Mouse (Mus musculus): ENCODE results near the gene Syngr3. TPM values are rescaled to one million over a fixed set of nuclear protein-coding genes. Genes with fewer than 3 reads are reported as not detected.
A peak's percentile ranks its signal among the peaks of the same experiment; 100 is the strongest.

The Syngr3 gene
- polyA plus RNA-seq, 1 experiment: 0.30 TPM

GRCm38 (mm10) chr17:24641944-24642343, 47.8 kb downstream of the Syngr3 start:
- Histone ChIP-seq H3K4me1 (ENCODE audit: control insufficient read depth, insufficient read depth, low read length) (peaks cover 15% of the 10 kb centered on the region), H3K4me3 (ENCODE audit: control insufficient read depth, low read depth, low read length) (no peak overlapping the region), H3K27me3 (ENCODE audit: control insufficient read depth, insufficient read depth, low read length) (no peaks in the 10 kb centered on the region), H3K36me3 (ENCODE audit: control insufficient read depth, insufficient read depth, low read length) (no peaks in the 10 kb centered on the region), H3K27ac (ENCODE audit: control insufficient read depth, insufficient read depth, low read depth, low read length) (no peak overlapping the region)
- no peak for TF ChIP-seq CTCF (IDR thresholded peaks at IDR 0.05; ENCODE audit: control insufficient read depth, insufficient read depth, insufficient replicate concordance, low read depth, low read length)
- no peak for TF ChIP-seq POLR2A (IDR thresholded peaks at IDR 0.05; ENCODE audit: control insufficient read depth, low read depth, low read length)

- no peaks in the 10 kb centered on the region for H3K27me3 ChIP-seq (ENCODE audit: control insufficient read depth, insufficient read depth, low read length)
- TF ChIP-seq POLR2A (IDR thresholded peaks at IDR 0.05; ENCODE audit: control insufficient read depth, low read depth, low read length) (no peak), CTCF (IDR thresholded peaks at IDR 0.05; ENCODE audit: control insufficient read depth, insufficient read depth, insufficient replicate concordance, low read depth, low read length) (no peak)
- peaks cover 15% of the 10 kb centered on the region for H3K4me1 ChIP-seq (ENCODE audit: control insufficient read depth, insufficient read depth, low read length)
- H3K27ac ChIP-seq (ENCODE audit: control insufficient read depth, insufficient read depth, low read depth, low read length): no peak overlapping the region
- H3K4me3 ChIP-seq (ENCODE audit: control insufficient read depth, low read depth, low read length): no peak overlapping the region
- H3K36me3 ChIP-seq (ENCODE audit: control insufficient read depth, insufficient read depth, low read length): no peaks in the 10 kb centered on the region
Observed at GRCm38 (mm10) chr17:24640581-24640980, 49.2 kb downstream of the Syngr3 start.

- Histone ChIP-seq H3K27ac (ENCODE audit: control insufficient read depth, insufficient read depth, low read depth, low read length) (no peak overlapping the region), H3K4me1 (ENCODE audit: control insufficient read depth, insufficient read depth, low read length) (peaks cover 10% of the 10 kb centered on the region), H3K27me3 (ENCODE audit: control insufficient read depth, insufficient read depth, low read length) (no peaks in the 10 kb centered on the region), H3K4me3 (ENCODE audit: control insufficient read depth, low read depth, low read length) (no peak overlapping the region), H3K36me3 (ENCODE audit: control insufficient read depth, insufficient read depth, low read length) (no peaks in the 10 kb centered on the region)
- no peak for TF ChIP-seq POLR2A (IDR thresholded peaks at IDR 0.05; ENCODE audit: control insufficient read depth, low read depth, low read length)
- TF ChIP-seq CTCF (IDR thresholded peaks at IDR 0.05; ENCODE audit: control insufficient read depth, insufficient read depth, insufficient replicate concordance, low read depth, low read length): no peak
Observed at GRCm38 (mm10) chr17:24640119-24640518, 49.6 kb downstream of the Syngr3 start.

- no peak overlapping the region for H3K27ac ChIP-seq (ENCODE audit: control insufficient read depth, insufficient read depth, low read depth, low read length)
- no peak overlapping the region for H3K4me3 ChIP-seq (ENCODE audit: control insufficient read depth, low read depth, low read length)
- H3K27me3 ChIP-seq (ENCODE audit: control insufficient read depth, insufficient read depth, low read length): no peaks in the 10 kb centered on the region
- peaks cover 9% of the 10 kb centered on the region for H3K4me1 ChIP-seq (ENCODE audit: control insufficient read depth, insufficient read depth, low read length)
- no peaks in the 10 kb centered on the region for H3K36me3 ChIP-seq (ENCODE audit: control insufficient read depth, insufficient read depth, low read length)
- TF ChIP-seq POLR2A (IDR thresholded peaks at IDR 0.05; ENCODE audit: control insufficient read depth, low read depth, low read length) (no peak), CTCF (IDR thresholded peaks at IDR 0.05; ENCODE audit: control insufficient read depth, insufficient read depth, insufficient replicate concordance, low read depth, low read length) (no peak)
Observed at GRCm38 (mm10) chr17:24639571-24639988, 50.2 kb downstream of the Syngr3 start.

GRCm38 (mm10) chr17:24638840-24639239, 50.9 kb downstream of the Syngr3 start:
- Histone ChIP-seq H3K4me1 (ENCODE audit: control insufficient read depth, insufficient read depth, low read length) (peaks cover 7% of the 10 kb centered on the region), H3K4me3 (ENCODE audit: control insufficient read depth, low read depth, low read length) (no peak overlapping the region), H3K27ac (ENCODE audit: control insufficient read depth, insufficient read depth, low read depth, low read length) (no peak overlapping the region), H3K36me3 (ENCODE audit: control insufficient read depth, insufficient read depth, low read length) (no peaks in the 10 kb centered on the region), H3K27me3 (ENCODE audit: control insufficient read depth, insufficient read depth, low read length) (no peaks in the 10 kb centered on the region)
- no peak for TF ChIP-seq POLR2A (IDR thresholded peaks at IDR 0.05; ENCODE audit: control insufficient read depth, low read depth, low read length)
- no peak for TF ChIP-seq CTCF (IDR thresholded peaks at IDR 0.05; ENCODE audit: control insufficient read depth, insufficient read depth, insufficient replicate concordance, low read depth, low read length)

GRCm38 (mm10) chr17:24638214-24638613, 51.5 kb downstream of the Syngr3 start:
- no peaks in the 10 kb centered on the region for H3K27me3 ChIP-seq (ENCODE audit: control insufficient read depth, insufficient read depth, low read length)
- no peak for TF ChIP-seq POLR2A (IDR thresholded peaks at IDR 0.05; ENCODE audit: control insufficient read depth, low read depth, low read length)
- TF ChIP-seq CTCF (IDR thresholded peaks at IDR 0.05; ENCODE audit: control insufficient read depth, insufficient read depth, insufficient replicate concordance, low read depth, low read length): no peak
- no peaks in the 10 kb centered on the region for H3K36me3 ChIP-seq (ENCODE audit: control insufficient read depth, insufficient read depth, low read length)
- H3K27ac ChIP-seq (ENCODE audit: control insufficient read depth, insufficient read depth, low read depth, low read length): peak overlapping the region; percentile 7; the same call in 1 of the 2 replicates
- no peak overlapping the region for H3K4me3 ChIP-seq (ENCODE audit: control insufficient read depth, low read depth, low read length)
- peaks cover 9% of the 10 kb centered on the region for H3K4me1 ChIP-seq (ENCODE audit: control insufficient read depth, insufficient read depth, low read length)

GRCm38 (mm10) chr17:24636781-24637481, 52.8 kb downstream of the Syngr3 start:
- Histone ChIP-seq H3K27ac (ENCODE audit: control insufficient read depth, insufficient read depth, low read depth, low read length) (no peak overlapping the region), H3K4me3 (ENCODE audit: control insufficient read depth, low read depth, low read length) (no peak overlapping the region), H3K36me3 (ENCODE audit: control insufficient read depth, insufficient read depth, low read length) (no peaks in the 10 kb centered on the region), H3K4me1 (ENCODE audit: control insufficient read depth, insufficient read depth, low read length) (peaks cover 20% of the 10 kb centered on the region), H3K27me3 (ENCODE audit: control insufficient read depth, insufficient read depth, low read length) (no peaks in the 10 kb centered on the region)
- TF ChIP-seq POLR2A (IDR thresholded peaks at IDR 0.05; ENCODE audit: control insufficient read depth, low read depth, low read length): no peak
- no peak for TF ChIP-seq CTCF (IDR thresholded peaks at IDR 0.05; ENCODE audit: control insufficient read depth, insufficient read depth, insufficient replicate concordance, low read depth, low read length)

Measured in testis, adult 2 months (tissue).